Mouse (Mus musculus): Measurements from ENCODE around the gene Mpp3. TPM values are rescaled to one million over a fixed set of nuclear protein-coding genes. Genes with fewer than 3 reads are reported as not detected.

Mpp3 gene
- polyA plus RNA-seq, 1 experiment: not detected

DNA sequence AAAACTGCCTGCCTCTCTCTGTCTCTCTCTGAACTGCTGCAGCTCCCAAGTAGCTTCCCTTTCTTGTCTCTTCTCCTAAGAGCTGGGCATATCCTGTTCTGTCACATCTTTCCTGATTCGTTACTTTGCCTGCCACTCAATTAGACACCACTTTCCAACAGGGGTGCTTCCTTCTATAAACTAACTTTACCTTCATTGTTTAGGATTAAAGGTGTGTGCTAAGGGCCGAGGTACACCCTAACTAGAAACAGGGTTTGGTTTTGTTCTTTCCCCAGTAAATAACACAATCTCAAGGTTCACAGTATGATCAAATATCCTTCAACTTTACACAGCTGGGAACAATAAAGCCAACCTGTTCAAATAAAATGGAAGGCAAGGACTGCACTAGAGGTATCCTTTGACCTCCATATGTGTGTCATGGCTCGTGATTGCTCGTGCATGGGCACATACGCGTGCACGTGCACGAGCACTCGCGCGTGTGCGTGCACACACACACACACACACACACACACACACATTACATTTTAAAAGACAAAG lies 4.9 kb upstream of the Mpp3 start:
- Histone ChIP-seq H3K4me3 (replicated peaks) (no peak overlapping the region), H3K36me3 (ENCODE audit: control insufficient read depth) (no peaks in the 10 kb centered on the region), H3K27me3 (ENCODE audit: control insufficient read depth) (peaks cover 21% of the 10 kb centered on the region), H3K4me1 (ENCODE audit: control insufficient read depth) (peaks cover 6% of the 10 kb centered on the region), H3K9me3 (ENCODE audit: control insufficient read depth, low read length) (no peaks in the 10 kb centered on the region)
- TF ChIP-seq TAL1 (IDR thresholded peaks at IDR 0.05; ENCODE audit: low read length) (no peak), GATA1 (IDR thresholded peaks at IDR 0.05; ENCODE audit: low read length) (no peak)

DNA sequence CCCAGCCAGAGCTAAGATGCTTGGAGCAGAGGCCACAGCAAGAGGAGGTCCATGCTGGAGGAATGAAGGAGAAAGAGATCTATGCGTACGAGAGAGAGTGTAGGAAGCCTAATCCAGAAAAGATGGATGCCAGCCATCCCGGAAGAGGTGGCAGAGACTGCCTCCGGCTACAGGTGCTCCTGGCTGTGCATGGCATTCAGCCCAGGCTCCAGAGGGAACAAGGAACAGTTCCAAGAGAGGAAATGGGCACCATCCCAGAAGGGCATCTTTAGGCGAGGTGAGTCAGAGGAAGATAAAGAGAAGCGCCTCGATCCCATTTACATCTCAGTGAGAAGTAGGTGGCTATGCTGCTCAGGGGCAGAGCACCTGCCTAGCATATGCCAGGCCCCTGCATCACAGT lies 2.9 kb upstream of the Mpp3 start:
- Histone ChIP-seq H3K27me3 (ENCODE audit: control insufficient read depth) (peaks cover 36% of the 10 kb centered on the region), H3K9me3 (ENCODE audit: control insufficient read depth, low read length) (no peaks in the 10 kb centered on the region; the same call in 1 of the 2 replicates), H3K4me1 (ENCODE audit: control insufficient read depth) (peaks cover 14% of the 10 kb centered on the region), H3K36me3 (ENCODE audit: control insufficient read depth) (no peaks in the 10 kb centered on the region), H3K4me3 (replicated peaks) (no peak overlapping the region)
- TF ChIP-seq TAL1 (IDR thresholded peaks at IDR 0.05; ENCODE audit: low read length): no peak
- TF ChIP-seq GATA1 (IDR thresholded peaks at IDR 0.05; ENCODE audit: low read length): no peak

DNA sequence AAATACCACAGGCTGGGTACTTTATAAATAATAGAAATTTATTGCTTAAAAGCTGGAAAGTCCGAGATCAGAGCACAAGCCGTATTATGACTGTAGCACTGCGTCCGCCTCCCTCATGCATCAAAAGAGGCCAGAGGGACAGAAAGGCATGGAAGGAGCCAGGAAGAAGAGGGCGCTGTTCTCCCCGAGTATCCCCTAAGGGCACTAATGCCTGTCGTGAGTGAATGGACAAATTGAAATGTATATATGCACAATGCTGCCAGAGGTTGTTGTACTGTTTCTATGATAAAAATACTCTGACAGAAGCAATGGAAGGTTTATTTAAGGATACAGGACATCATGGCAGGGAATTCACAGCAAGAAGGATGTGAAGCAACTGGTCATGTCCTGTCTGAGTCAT lies 1.7 kb upstream of the Mpp3 start:
- no peak overlapping the region for H3K4me3 ChIP-seq (replicated peaks)
- H3K4me1 ChIP-seq (ENCODE audit: control insufficient read depth): peaks cover 14% of the 10 kb centered on the region
- TF ChIP-seq TAL1 (IDR thresholded peaks at IDR 0.05; ENCODE audit: low read length) (no peak), GATA1 (IDR thresholded peaks at IDR 0.05; ENCODE audit: low read length) (no peak)
- no peaks in the 10 kb centered on the region for H3K36me3 ChIP-seq (ENCODE audit: control insufficient read depth)
- H3K9me3 ChIP-seq (ENCODE audit: control insufficient read depth, low read length): no peaks in the 10 kb centered on the region; the same call in 1 of the 2 replicates
- H3K27me3 ChIP-seq (ENCODE audit: control insufficient read depth): peaks cover 48% of the 10 kb centered on the region

DNA sequence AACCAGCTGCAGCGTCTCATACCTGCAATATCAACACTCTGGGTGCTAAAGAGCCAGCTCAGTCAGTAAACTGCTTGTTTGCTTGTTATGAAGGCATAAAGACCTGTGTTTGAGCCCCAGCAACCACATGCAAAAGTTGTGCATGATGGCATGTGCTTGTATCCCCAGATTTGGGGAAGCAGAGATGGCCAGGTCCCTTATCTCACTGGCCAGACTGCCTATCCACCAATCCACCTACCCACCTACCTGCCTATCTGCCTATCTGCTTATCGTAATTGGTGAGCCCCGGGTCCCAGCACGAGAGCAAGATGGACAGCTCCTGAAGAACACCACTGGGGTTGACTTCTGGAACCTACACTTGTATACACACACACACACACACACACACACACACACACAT lies 1.0 kb upstream of the Mpp3 start:
- Histone ChIP-seq H3K36me3 (ENCODE audit: control insufficient read depth) (no peaks in the 10 kb centered on the region), H3K27me3 (ENCODE audit: control insufficient read depth) (peaks cover 54% of the 10 kb centered on the region), H3K4me1 (ENCODE audit: control insufficient read depth) (peaks cover 14% of the 10 kb centered on the region), H3K9me3 (ENCODE audit: control insufficient read depth, low read length) (no peaks in the 10 kb centered on the region; the same call in 1 of the 2 replicates), H3K4me3 (replicated peaks) (no peak overlapping the region)
- no peak for TF ChIP-seq TAL1 (IDR thresholded peaks at IDR 0.05; ENCODE audit: low read length)
- TF ChIP-seq GATA1 (IDR thresholded peaks at IDR 0.05; ENCODE audit: low read length): no peak

DNA sequence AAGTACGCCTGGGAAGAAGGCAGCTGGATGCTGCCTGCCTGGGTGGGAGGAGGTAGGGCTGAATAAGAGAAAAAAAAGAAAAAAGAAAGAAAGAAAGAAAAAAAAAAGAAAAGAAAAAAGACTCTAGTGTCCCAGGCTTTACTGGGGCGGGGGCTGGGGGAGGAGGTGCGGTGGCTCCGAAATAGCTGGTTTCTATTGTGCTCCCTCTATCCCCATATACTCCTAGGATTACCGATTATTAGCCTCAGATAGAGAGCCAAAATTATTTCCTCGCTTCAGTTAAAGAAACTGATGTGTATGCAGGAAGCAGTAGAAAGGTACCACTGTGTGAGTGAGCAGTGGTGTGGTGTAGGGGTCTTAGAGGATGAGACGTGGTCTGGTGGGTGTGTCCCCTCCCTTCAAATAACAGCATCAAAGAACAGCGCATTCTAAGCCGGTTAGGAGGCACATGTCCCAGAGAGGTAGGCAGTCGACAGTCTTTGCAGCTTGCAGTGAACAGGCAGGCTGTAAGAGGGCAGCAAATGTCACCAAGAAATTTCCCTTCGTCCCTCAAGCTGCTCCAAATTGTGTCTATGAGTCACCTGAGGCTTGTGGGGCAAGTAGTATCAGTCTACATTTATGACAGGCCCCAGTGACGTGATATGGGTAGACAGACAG lies 772 bp downstream of the Mpp3 start:
- TF ChIP-seq TAL1 (IDR thresholded peaks at IDR 0.05; ENCODE audit: low read length): no peak
- TF ChIP-seq GATA1 (IDR thresholded peaks at IDR 0.05; ENCODE audit: low read length): no peak
- peaks cover 65% of the 10 kb centered on the region for H3K27me3 ChIP-seq (ENCODE audit: control insufficient read depth)

DNA sequence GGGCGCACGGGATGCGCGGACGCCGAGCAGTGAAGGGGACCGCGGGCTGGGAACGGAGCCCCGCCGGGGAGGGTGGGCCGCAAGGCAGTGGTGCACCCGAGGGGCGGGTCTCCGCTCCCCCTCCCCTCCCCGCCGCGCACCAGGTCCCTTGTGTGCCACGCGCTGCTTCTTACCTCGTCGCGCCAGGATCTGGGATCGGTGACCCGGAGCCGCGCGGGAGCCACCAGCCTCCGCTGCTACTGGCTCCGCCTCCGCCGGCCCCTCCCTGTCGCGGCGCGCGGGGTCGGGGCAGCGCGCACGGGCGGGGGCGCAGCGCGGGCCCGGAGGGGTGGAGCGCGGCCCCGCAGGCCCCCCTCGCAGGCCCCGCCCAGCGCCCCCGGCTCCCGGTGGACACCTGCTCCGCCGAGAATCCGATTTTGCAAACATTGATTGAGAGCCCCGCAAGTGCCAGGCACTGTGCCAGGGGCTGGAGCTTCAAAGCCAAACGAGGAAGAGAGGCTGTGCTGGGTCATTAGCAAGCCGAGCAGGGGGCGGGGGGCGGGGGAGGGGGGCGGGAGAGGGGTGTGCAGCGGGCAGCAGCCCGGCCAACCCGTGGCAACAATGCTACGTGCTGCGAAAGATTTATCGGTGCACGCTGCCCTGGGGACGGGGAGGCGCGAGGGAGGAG lies 1.4 kb downstream of the Mpp3 start:
- peaks cover 14% of the 10 kb centered on the region for H3K4me1 ChIP-seq (ENCODE audit: control insufficient read depth)
- no peaks in the 10 kb centered on the region for H3K36me3 ChIP-seq (ENCODE audit: control insufficient read depth)
- peak overlapping the region; percentile 46 for H3K4me3 ChIP-seq (replicated peaks)
- TF ChIP-seq GATA1 (IDR thresholded peaks at IDR 0.05; ENCODE audit: low read length) (no peak), TAL1 (IDR thresholded peaks at IDR 0.05; ENCODE audit: low read length) (no peak)
- H3K27me3 ChIP-seq (ENCODE audit: control insufficient read depth): peaks cover 65% of the 10 kb centered on the region
- H3K9me3 ChIP-seq (ENCODE audit: control insufficient read depth, low read length): no peaks in the 10 kb centered on the region; the same call in 1 of the 2 replicates

More for the DNA sequence above, 772 bp downstream of the Mpp3 start:
- Histone ChIP-seq H3K36me3 (ENCODE audit: control insufficient read depth) (no peaks in the 10 kb centered on the region), H3K9me3 (ENCODE audit: control insufficient read depth, low read length) (no peaks in the 10 kb centered on the region; the same call in 1 of the 2 replicates), H3K4me3 (replicated peaks) (no peak overlapping the region), H3K4me1 (ENCODE audit: control insufficient read depth) (peaks cover 14% of the 10 kb centered on the region)

DNA sequence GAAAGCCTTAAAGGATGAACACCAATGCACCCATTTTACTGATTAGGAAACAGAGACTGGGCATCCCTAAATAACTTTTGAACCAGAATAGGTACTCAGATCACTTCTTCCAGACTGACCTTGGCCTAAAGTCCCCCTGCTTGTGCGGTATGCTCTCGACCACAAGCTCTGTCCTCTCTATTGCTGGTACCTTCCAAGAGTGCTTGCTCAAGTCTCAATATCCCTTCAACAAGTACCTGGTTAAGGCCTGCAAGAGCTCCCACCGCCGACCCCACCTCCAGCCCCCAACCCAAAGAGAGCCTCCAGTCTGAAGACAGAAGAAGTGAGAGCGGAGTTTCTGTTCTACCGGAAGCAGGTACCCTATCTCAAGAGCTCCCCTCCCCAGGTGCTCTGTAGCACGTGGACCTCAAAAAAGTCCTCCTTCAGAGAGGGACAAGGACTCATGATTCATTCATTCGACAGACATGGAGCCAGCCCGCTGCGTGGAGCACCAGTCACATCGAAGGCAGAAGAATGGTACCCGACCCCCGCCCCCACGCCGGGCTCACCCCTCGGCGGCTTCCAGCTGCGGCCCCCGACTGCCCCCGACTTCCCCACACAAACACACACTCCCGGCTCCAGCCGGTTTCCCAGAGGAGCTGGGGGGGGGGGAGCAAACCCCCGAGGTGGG lies 2.1 kb downstream of the Mpp3 start:
- no peak for TF ChIP-seq TAL1 (IDR thresholded peaks at IDR 0.05; ENCODE audit: low read length)
- no peak for TF ChIP-seq GATA1 (IDR thresholded peaks at IDR 0.05; ENCODE audit: low read length)
- H3K36me3 ChIP-seq (ENCODE audit: control insufficient read depth): no peaks in the 10 kb centered on the region
- H3K4me3 ChIP-seq (replicated peaks): peak overlapping the region; percentile 46
- peaks cover 65% of the 10 kb centered on the region for H3K27me3 ChIP-seq (ENCODE audit: control insufficient read depth)
- no peaks in the 10 kb centered on the region; the same call in 1 of the 2 replicates for H3K9me3 ChIP-seq (ENCODE audit: control insufficient read depth, low read length)
- peaks cover 14% of the 10 kb centered on the region for H3K4me1 ChIP-seq (ENCODE audit: control insufficient read depth)

DNA sequence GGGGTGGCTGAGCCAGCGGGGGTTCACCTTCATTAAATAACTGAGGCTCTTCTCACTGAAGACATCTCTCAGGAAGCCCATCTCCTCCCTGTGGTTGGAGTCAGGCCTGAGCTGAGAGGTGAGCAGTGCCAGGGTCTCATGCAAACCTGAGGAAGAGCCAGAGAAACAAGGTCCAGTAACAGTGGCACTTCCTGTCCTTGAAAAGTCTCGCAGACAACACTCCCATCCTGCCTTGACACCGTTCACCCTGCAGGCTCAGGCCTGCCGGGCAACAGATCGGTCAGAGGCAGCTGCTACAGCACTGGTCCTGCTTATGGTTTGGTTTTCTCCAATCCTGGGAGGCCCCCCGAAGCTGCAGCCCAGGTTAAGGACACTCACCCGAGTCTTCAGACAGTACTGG lies 2.9 kb downstream of the Mpp3 start:
- Histone ChIP-seq H3K36me3 (ENCODE audit: control insufficient read depth) (no peaks in the 10 kb centered on the region), H3K9me3 (ENCODE audit: control insufficient read depth, low read length) (no peaks in the 10 kb centered on the region; the same call in 1 of the 2 replicates), H3K27me3 (ENCODE audit: control insufficient read depth) (peaks cover 63% of the 10 kb centered on the region), H3K4me3 (replicated peaks) (no peak overlapping the region), H3K4me1 (ENCODE audit: control insufficient read depth) (peaks cover 14% of the 10 kb centered on the region)
- no peak for TF ChIP-seq TAL1 (IDR thresholded peaks at IDR 0.05; ENCODE audit: low read length)
- no peak for TF ChIP-seq GATA1 (IDR thresholded peaks at IDR 0.05; ENCODE audit: low read length)

DNA sequence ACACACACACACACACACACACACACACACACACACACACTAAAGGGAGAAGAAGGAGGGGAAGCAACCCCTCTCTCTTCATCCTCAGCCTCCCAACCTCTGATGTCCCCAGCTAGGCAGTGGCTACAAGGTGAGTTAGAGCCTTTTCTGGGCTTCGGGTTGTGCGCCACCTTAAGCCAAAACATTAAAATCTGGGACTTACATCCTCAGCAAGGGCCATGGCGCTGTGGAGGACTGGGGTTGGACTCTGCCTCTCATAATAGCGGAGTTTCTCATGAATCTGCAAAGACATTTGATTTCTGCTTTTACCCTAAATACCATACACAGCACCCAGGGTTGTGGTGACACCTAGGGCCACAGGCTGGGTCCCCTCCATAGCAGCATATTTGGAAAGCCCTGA lies 3.4 kb downstream of the Mpp3 start:
- Histone ChIP-seq H3K4me3 (replicated peaks) (no peak overlapping the region), H3K4me1 (ENCODE audit: control insufficient read depth) (peaks cover 14% of the 10 kb centered on the region), H3K27me3 (ENCODE audit: control insufficient read depth) (peaks cover 59% of the 10 kb centered on the region), H3K9me3 (ENCODE audit: control insufficient read depth, low read length) (no peaks in the 10 kb centered on the region; the same call in 1 of the 2 replicates), H3K36me3 (ENCODE audit: control insufficient read depth) (no peaks in the 10 kb centered on the region)
- TF ChIP-seq TAL1 (IDR thresholded peaks at IDR 0.05; ENCODE audit: low read length) (no peak), GATA1 (IDR thresholded peaks at IDR 0.05; ENCODE audit: low read length) (no peak)

Data from erythroblast, embryonic 14.5 days (primary cell).